Mouse (Mus musculus) neural tube, embryonic 10.5 days (tissue): ENCODE results near the gene Zfp934.
"Not testable (repeated sequence)": the region's sequence is repeated elsewhere in the genome, so short reads cannot be mapped to it uniquely, and the experiment has no call there.

Experiments
- DNase-seq: peaks from one replicate; pipeline ENCODE4 v3.0.0-alpha.2; 2017; ENCODE audit warnings: low spot score; ENCODE audit errors: extremely low spot score

Gene Zfp934

GRCm38 (mm10) chr13:62571099-62571498 is at the start of gene Zfp934:
Zfp934 (minus strand) TSS chr13:62571199.
- not testable (repeated sequence) for DNase-seq

- DNase-seq: not testable (repeated sequence)
Measured at GRCm38 (mm10) chr13:62617449-62617848, 46.5 kb upstream of the Zfp934 start.

- DNase-seq: not testable (repeated sequence)
Measured at GRCm38 (mm10) chr13:62561696-62562095, 9.3 kb downstream of the Zfp934 start.

- peak; percentile 19 for DNase-seq
Measured at GRCm38 (mm10) chr13:62558189-62559110, 12.5 kb downstream of the Zfp934 start, which contains the start of gene Zfp935. Zfp935 (minus strand) TSS chr13:62558511.

- DNase-seq: not testable (repeated sequence)
Measured at GRCm38 (mm10) chr13:62530129-62530528, 40.9 kb downstream of the Zfp934 start.

- not testable (repeated sequence) for DNase-seq
Measured at GRCm38 (mm10) chr13:62510641-62511420, 60.2 kb downstream of the Zfp934 start.

- DNase-seq: not testable (repeated sequence)
Measured at GRCm38 (mm10) chr13:62472661-62473060, 98.3 kb downstream of the Zfp934 start.

- DNase-seq: not testable (repeated sequence)
Measured at GRCm38 (mm10) chr13:62469947-62470346, 101.1 kb downstream of the Zfp934 start.

GRCm38 (mm10) chr13:62466424-62467334 is 104.3 kb downstream of the Zfp934 start, which contains the start of gene Gm49359:
Gm49359 (minus strand) TSS chr13:62466832.
- DNase-seq: peak; percentile 83
